Mouse (Mus musculus): ENCODE data around the gene Zscan18.
"Not testable (repeated sequence)": the region's sequence is repeated elsewhere in the genome, so short reads cannot be mapped to it uniquely, and the experiment has no call there.

Gene Zscan18

GRCm38 (mm10) chr7:12802866-12803726 is at the start of gene Zscan18:
TSS of gene Zscan18 (minus strand) at chr7:12803635.
- peak; percentile 89 for DNase-seq (ENCODE audit: low read depth, low spot score)

- no peak for DNase-seq (ENCODE audit: low read depth, low spot score)
Observed at GRCm38 (mm10) chr7:12835779-12836178, 32.3 kb upstream of the Zscan18 start.

GRCm38 (mm10) chr7:12835193-12835671 is 31.8 kb upstream of the Zscan18 start:
- no peak for DNase-seq (ENCODE audit: low read depth, low spot score)

GRCm38 (mm10) chr7:12834162-12835120 is 31.0 kb upstream of the Zscan18 start, which contains the start of gene Zfp110:
TSS of gene Zfp110 (plus strand) at chr7:12834761.
- DNase-seq (ENCODE audit: low read depth, low spot score): peak; percentile 81

GRCm38 (mm10) chr7:12818521-12819295 is 15.3 kb upstream of the Zscan18 start, which contains the start of gene Zfp329:
TSS of gene Zfp329 (minus strand) at chr7:12818858.
- peak; percentile 87 for DNase-seq (ENCODE audit: low read depth, low spot score)

- no peak for DNase-seq (ENCODE audit: low read depth, low spot score)
Observed at GRCm38 (mm10) chr7:12815566-12815965, 12.1 kb upstream of the Zscan18 start.

GRCm38 (mm10) chr7:12803727-12804071 is 264 bp upstream of the Zscan18 start:
- peak; percentile 24 for DNase-seq (ENCODE audit: low read depth, low spot score)

- no peak for DNase-seq (ENCODE audit: low read depth, low spot score)
Observed at GRCm38 (mm10) chr7:12799554-12799953, 3.9 kb downstream of the Zscan18 start.

- DNase-seq (ENCODE audit: low read depth, low spot score): no peak
Observed at GRCm38 (mm10) chr7:12797971-12798370, 5.5 kb downstream of the Zscan18 start.

GRCm38 (mm10) chr7:12792624-12793023 is 10.8 kb downstream of the Zscan18 start:
- DNase-seq (ENCODE audit: low read depth, low spot score): not testable (repeated sequence)

- no peak for DNase-seq (ENCODE audit: low read depth, low spot score)
Observed at GRCm38 (mm10) chr7:12788025-12788424, 15.4 kb downstream of the Zscan18 start.

GRCm38 (mm10) chr7:12787333-12787732 is 16.1 kb downstream of the Zscan18 start:
- no peak for DNase-seq (ENCODE audit: low read depth, low spot score)

GRCm38 (mm10) chr7:12780151-12780830 is 23.1 kb downstream of the Zscan18 start:
- DNase-seq (ENCODE audit: low read depth, low spot score): peak; percentile 67

- no peak for DNase-seq (ENCODE audit: low read depth, low spot score)
Observed at GRCm38 (mm10) chr7:12779782-12780150, 23.7 kb downstream of the Zscan18 start.

GRCm38 (mm10) chr7:12779141-12779540 is 24.3 kb downstream of the Zscan18 start:
- peak; percentile 16 for DNase-seq (ENCODE audit: low read depth, low spot score)

- DNase-seq (ENCODE audit: low read depth, low spot score): peak; percentile 72
Observed at GRCm38 (mm10) chr7:12774606-12775005, 28.8 kb downstream of the Zscan18 start.

GRCm38 (mm10) chr7:12774111-12774510 is 29.3 kb downstream of the Zscan18 start:
- DNase-seq (ENCODE audit: low read depth, low spot score): no peak

- DNase-seq (ENCODE audit: low read depth, low spot score): no peak
Observed at GRCm38 (mm10) chr7:12749431-12750198, 53.8 kb downstream of the Zscan18 start.

GRCm38 (mm10) chr7:12734904-12735303 is 68.5 kb downstream of the Zscan18 start, which contains the start of gene Vmn2r56:
TSS of gene Vmn2r56 (minus strand) at chr7:12735004.
- no peak for DNase-seq (ENCODE audit: low read depth, low spot score)
